ENCODE assay signal across 12 mouse cellular contexts in the genomic region with DNA sequence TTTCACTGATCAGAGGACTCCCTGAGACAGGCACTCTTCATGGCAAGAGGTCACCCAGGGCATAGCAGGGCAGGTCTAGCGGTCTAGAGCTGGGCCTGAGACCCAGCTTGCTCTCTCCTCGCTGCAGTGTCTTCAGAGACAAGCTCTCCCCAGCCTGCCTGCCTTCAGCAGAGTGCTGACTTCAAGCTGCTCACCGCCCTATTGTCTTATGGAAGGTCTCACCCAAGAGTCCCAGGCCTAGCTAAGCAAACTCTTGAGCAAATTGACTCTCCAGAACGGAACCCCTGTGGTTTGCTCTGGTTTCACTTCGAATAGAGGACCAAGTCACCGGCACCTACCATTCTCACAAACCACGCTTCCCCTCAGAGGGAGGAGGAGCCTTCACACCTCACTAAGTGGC.
A peak's percentile ranks its signal among the peaks of the same experiment; 100 is the strongest.
DNase-seq lines count a peak whose midpoint lies in the region; ATAC-seq and TF ChIP-seq lines count a peak whose summit lies in the region.
"Had no signal": no experiment of that assay in that cellular context is flagged by ENCODE, and none has a peak within 500 bp of the region (broad histone marks: within the 10 kb centered on the region; RNA-seq: fewer than 3 reads in every experiment).

No protein-coding gene starts in this region.

- H3K79me2 ChIP-seq in heart, adult 2 months (replicated peaks; ENCODE audit: control insufficient read depth, insufficient read depth, low read length), result no peaks in the 10 kb centered on the region

- 71% methylated on average over 7 of the region's 7 CpGs for WGBS in heart, adult 2 months
- WGBS in embryonic facial prominence, embryonic 10.5 days, result 50% methylated on average over 7 of the region's 7 CpGs
- WGBS in liver, embryonic 15.5 days (ENCODE audit: insufficient replicate concordance), result 29% methylated on average over 7 of the region's 7 CpGs
- 70% methylated on average over 7 of the region's 7 CpGs for WGBS in intestine, postnatal 0 days

- intact Hi-C loops in heart, adult 2 months (cut with DNase I), result loop anchor here (5.0 kb wide), 1 partner anchor 708 kb away; no protein-coding TSS in a partner anchor
- intact Hi-C loops in heart, postnatal 14 days (cut with DNase I), result loop anchor here (5.0 to 10.0 kb wide), 2 partner anchors 179 to 708 kb away; no protein-coding TSS in a partner anchor

- H3K4me1 ChIP-seq in heart, adult 2 months (ENCODE audit: control insufficient read depth, insufficient read depth, low read length), result peaks cover 9% of the 10 kb centered on the region
- H3K4me1 ChIP-seq in embryonic facial prominence, embryonic 10.5 days, result peaks cover 84% of the 10 kb centered on the region
- H3K4me1 ChIP-seq in liver, embryonic 15.5 days (replicated peaks), result peaks cover 8% of the 10 kb centered on the region; the same call in 1 of the 2 replicates
- H3K4me1 ChIP-seq in intestine, postnatal 0 days (replicated peaks; ENCODE audit: control insufficient read depth, insufficient read depth, low read length), result no peaks in the 10 kb centered on the region; the same call in 1 of the 2 replicates

- DNase-seq in heart, adult 2 months, result peak in 1 of 2 experiments; percentile 14
- DNase-seq in heart, postnatal 14 days, result no peak
- peak; percentile 31 for DNase-seq in 416B (ENCODE audit: low read depth)
- no peak for DNase-seq in embryonic facial prominence, embryonic 10.5 days (ENCODE audit: low spot score)
- DNase-seq in right cerebral cortex, postnatal 4 days, result no peak
- no peak for DNase-seq in yolk sac, embryonic 10.5 days (ENCODE audit: low spot score)
- DNase-seq: cerebellum, adult 9-11 months; lung, embryonic 14.5 days had no signal

- no peak overlapping the region for H3K4me3 ChIP-seq in heart, adult 2 months
- no peak overlapping the region for H3K4me3 ChIP-seq in embryonic facial prominence, embryonic 10.5 days
- H3K4me3 ChIP-seq in liver, embryonic 15.5 days (replicated peaks), result no peak overlapping the region
- H3K4me3 ChIP-seq in intestine, postnatal 0 days (ENCODE audit: low read depth, low read length), result no peak overlapping the region
- H3K4me3 ChIP-seq: hindbrain, embryonic 15.5 days; neural tube, embryonic 12.5 days had no signal

- no peak overlapping the region for H3K4me2 ChIP-seq in liver, embryonic 15.5 days
- H3K4me2 ChIP-seq in intestine, postnatal 0 days (replicated peaks; ENCODE audit: low read depth), result no peak overlapping the region
- H3K4me2 ChIP-seq: hindbrain, embryonic 15.5 days; lung, embryonic 14.5 days; neural tube, embryonic 12.5 days had no signal

- H3K27ac ChIP-seq in heart, adult 2 months, result peak overlapping the region; percentile 56; the same call in 1 of the 2 replicates
- H3K27ac ChIP-seq in embryonic facial prominence, embryonic 10.5 days (replicated peaks), result peak overlapping the region; percentile 84
- H3K27ac ChIP-seq in liver, embryonic 15.5 days (replicated peaks), result peak overlapping the region; percentile 48
- H3K27ac ChIP-seq in intestine, postnatal 0 days (ENCODE audit: low read depth, low read length), result no peak overlapping the region
- H3K27ac ChIP-seq: hindbrain, embryonic 15.5 days; neural tube, embryonic 12.5 days had no signal

- TF ChIP-seq EP300 in heart, adult 2 months (IDR thresholded peaks at IDR 0.05; ENCODE audit: insufficient read depth, low read depth, low read length), result no peak

- ATAC-seq in liver, embryonic 15.5 days (ENCODE audit: insufficient read depth), result no peak
- no peak for ATAC-seq in intestine, postnatal 0 days

- no peak overlapping the region for H3K9ac ChIP-seq in heart, adult 2 months (ENCODE audit: low read depth, low read length)
- H3K9ac ChIP-seq in liver, embryonic 15.5 days, result no peak overlapping the region
- H3K9ac ChIP-seq in intestine, postnatal 0 days (ENCODE audit: low read depth, low read length), result no peak overlapping the region
- H3K9ac ChIP-seq: hindbrain, embryonic 15.5 days; lung, embryonic 14.5 days; neural tube, embryonic 12.5 days had no signal

- no peak for TF ChIP-seq CTCF in heart, adult 2 months (IDR thresholded peaks at IDR 0.05)
- no peak for TF ChIP-seq CTCF in intestine, postnatal 0 days (IDR thresholded peaks at IDR 0.05; ENCODE audit: low read depth)

- TF ChIP-seq POLR2A in heart, adult 2 months (IDR thresholded peaks at IDR 0.05; ENCODE audit: insufficient read depth, low read depth, low read length), result no peak

- H3K27me3 ChIP-seq in heart, adult 2 months (ENCODE audit: control insufficient read depth, insufficient read depth, low read length), result no peaks in the 10 kb centered on the region
- H3K27me3 ChIP-seq in embryonic facial prominence, embryonic 10.5 days (replicated peaks; ENCODE audit: low read depth, poor library complexity, severe bottlenecking), result no peaks in the 10 kb centered on the region
- H3K27me3 ChIP-seq in liver, embryonic 15.5 days, result no peaks in the 10 kb centered on the region
- H3K27me3 ChIP-seq in intestine, postnatal 0 days (replicated peaks; ENCODE audit: control insufficient read depth, insufficient read depth, low read length), result no peaks in the 10 kb centered on the region
- H3K27me3 ChIP-seq: hindbrain, embryonic 15.5 days; neural tube, embryonic 12.5 days had no signal

- no peaks in the 10 kb centered on the region for H3K36me3 ChIP-seq in heart, adult 2 months (ENCODE audit: control insufficient read depth, insufficient read depth, low read length)
- no peaks in the 10 kb centered on the region for H3K36me3 ChIP-seq in embryonic facial prominence, embryonic 10.5 days (replicated peaks)
- no peaks in the 10 kb centered on the region for H3K36me3 ChIP-seq in liver, embryonic 15.5 days (replicated peaks)
- H3K36me3 ChIP-seq in intestine, postnatal 0 days (ENCODE audit: control insufficient read depth, insufficient read depth), result no peaks in the 10 kb centered on the region
- H3K36me3 ChIP-seq: hindbrain, embryonic 15.5 days; neural tube, embryonic 12.5 days had no signal

- no peaks in the 10 kb centered on the region for H3K9me3 ChIP-seq in embryonic facial prominence, embryonic 10.5 days
- H3K9me3 ChIP-seq in liver, embryonic 15.5 days (replicated peaks), result no peaks in the 10 kb centered on the region
- H3K9me3 ChIP-seq in intestine, postnatal 0 days (ENCODE audit: control insufficient read depth), result no peaks in the 10 kb centered on the region
- H3K9me3 ChIP-seq: hindbrain, embryonic 15.5 days; neural tube, embryonic 12.5 days had no signal
